Mouse (Mus musculus): ENCODE results near the gene Ssbp4. TPM values are rescaled to one million over a fixed set of nuclear protein-coding genes. Genes with fewer than 3 reads are reported as not detected.

Ssbp4 gene
- polyA plus RNA-seq, 1 experiment from 2014 or later, result 37.8 TPM

DNA sequence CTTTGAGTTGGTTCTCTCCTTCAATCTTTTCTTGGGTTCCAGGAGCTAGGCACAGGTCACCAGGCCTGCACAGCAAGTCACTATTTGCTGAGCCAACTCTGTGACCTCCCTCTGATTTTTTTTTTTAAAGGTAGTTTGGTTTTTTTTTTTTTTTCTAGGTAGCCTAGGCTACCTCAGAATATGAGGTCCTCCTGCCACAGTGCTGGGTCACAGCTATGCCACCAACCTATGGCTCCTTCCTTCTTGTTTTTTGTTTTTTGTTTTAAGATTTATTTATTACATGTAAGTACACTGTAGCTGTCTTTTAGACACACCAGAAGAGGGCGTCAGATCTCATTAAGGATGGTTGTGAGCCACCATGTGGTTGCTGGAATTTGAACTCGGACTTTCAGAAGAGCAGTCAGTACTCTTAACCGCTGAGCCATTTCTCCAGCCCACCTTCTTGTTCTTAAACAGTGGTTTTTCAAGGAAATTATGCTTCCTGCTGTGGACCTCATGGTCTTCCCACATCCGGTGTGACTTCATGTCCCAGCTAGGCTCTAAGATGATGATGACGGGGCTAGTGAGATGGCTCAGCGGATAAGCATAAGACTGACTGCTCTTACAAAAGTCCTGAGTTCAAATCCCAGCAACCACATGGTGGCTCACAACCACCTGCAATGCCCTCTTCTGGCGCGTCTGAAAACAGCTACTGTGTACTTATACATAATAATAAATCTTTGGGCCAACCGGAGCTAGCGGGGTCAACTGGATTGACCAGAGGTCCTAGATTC is 59.1 kb downstream of the Ssbp4 start:
- peaks cover 89% of the 10 kb centered on the region for H3K4me1 ChIP-seq (replicated peaks)
- no peak overlapping the region for H3K9ac ChIP-seq
- no peak overlapping the region for H3K4me2 ChIP-seq
- 55% methylated on average over 10 of the region's 10 CpGs for WGBS (ENCODE audit: insufficient replicate concordance)
- H3K36me3 ChIP-seq (replicated peaks), result peaks cover 3% of the 10 kb centered on the region; the same call in 1 of the 2 replicates
- no peaks in the 10 kb centered on the region for H3K9me3 ChIP-seq (replicated peaks)
- H3K4me3 ChIP-seq (replicated peaks), result no peak overlapping the region
- no peak for ATAC-seq (ENCODE audit: insufficient read depth)
- no peaks in the 10 kb centered on the region for H3K27me3 ChIP-seq
- no peak overlapping the region for H3K27ac ChIP-seq (replicated peaks)

GRCm38 (mm10) chr8:70547762-70548161 is 60.9 kb downstream of the Ssbp4 start:
- no peak overlapping the region for H3K4me3 ChIP-seq (replicated peaks)
- no peaks in the 10 kb centered on the region for H3K9me3 ChIP-seq (replicated peaks)
- no peaks in the 10 kb centered on the region for H3K27me3 ChIP-seq
- H3K36me3 ChIP-seq (replicated peaks), result peaks cover 3% of the 10 kb centered on the region; the same call in 1 of the 2 replicates
- 70% methylated on average over 6 of the region's 6 CpGs for WGBS (ENCODE audit: insufficient replicate concordance)
- no peak overlapping the region for H3K27ac ChIP-seq (replicated peaks)
- peaks cover 90% of the 10 kb centered on the region for H3K4me1 ChIP-seq (replicated peaks)
- H3K4me2 ChIP-seq, result no peak overlapping the region
- H3K9ac ChIP-seq, result no peak overlapping the region
- no peak for ATAC-seq (ENCODE audit: insufficient read depth)

Other genes with a start within 250 kb of the Ssbp4 start
- gene Comp, start 235.3 kb downstream of the Ssbp4 start, polyA plus RNA-seq (2015; fragmentation: Nextera tagmentation; extraction: Ambion mirVana), result 1.3 and 2.1 TPM in 2 replicates
- gene Crtc1, start 169.3 kb downstream of the Ssbp4 start, polyA plus RNA-seq (2015; fragmentation: Nextera tagmentation; extraction: Ambion mirVana), result 4.2 and 4.3 TPM in 2 replicates
- 6.4 and 6.7 TPM in 2 replicates for gene Klhl26, start 131.9 kb downstream of the Ssbp4 start, polyA plus RNA-seq (2015; fragmentation: Nextera tagmentation; extraction: Ambion mirVana)
- gene Tmem59l, start 121.5 kb downstream of the Ssbp4 start, polyA plus RNA-seq (2015; fragmentation: Nextera tagmentation; extraction: Ambion mirVana), result not detected in 2 replicates
- gene Crlf1, start 115.7 kb downstream of the Ssbp4 start, polyA plus RNA-seq (2015; fragmentation: Nextera tagmentation; extraction: Ambion mirVana), result 0.97 and 1.7 TPM in 2 replicates
- 58.0 and 60.5 TPM in 2 replicates for gene Rex1bd, start 102.1 kb downstream of the Ssbp4 start, polyA plus RNA-seq (2015; fragmentation: Nextera tagmentation; extraction: Ambion mirVana)
- gene Uba52, start 98.1 kb downstream of the Ssbp4 start, polyA plus RNA-seq (2015; fragmentation: Nextera tagmentation; extraction: Ambion mirVana), result 466 and 562 TPM in 2 replicates
- gene Fkbp8, start 81.1 kb downstream of the Ssbp4 start, polyA plus RNA-seq (2015; fragmentation: Nextera tagmentation; extraction: Ambion mirVana), result 163 and 186 TPM in 2 replicates
- gene Kxd1, start 80.9 kb downstream of the Ssbp4 start, polyA plus RNA-seq (2015; fragmentation: Nextera tagmentation; extraction: Ambion mirVana), result 28.9 and 30.2 TPM in 2 replicates
- 11.8 and 14.2 TPM in 2 replicates for gene Ell, start 69.4 kb downstream of the Ssbp4 start, polyA plus RNA-seq (2015; fragmentation: Nextera tagmentation; extraction: Ambion mirVana)
- 43.2 and 44.7 TPM in 2 replicates for gene Isyna1, start 14.5 kb downstream of the Ssbp4 start, polyA plus RNA-seq (2015; fragmentation: Nextera tagmentation; extraction: Ambion mirVana)
- gene Lrrc25, start 7.3 kb upstream of the Ssbp4 start, polyA plus RNA-seq (2015; fragmentation: Nextera tagmentation; extraction: Ambion mirVana), result 7.2 and 7.4 TPM in 2 replicates
- 3.4 and 4.3 TPM in 2 replicates for gene Gdf15, start 23.6 kb upstream of the Ssbp4 start, polyA plus RNA-seq (2015; fragmentation: Nextera tagmentation; extraction: Ambion mirVana)
- 21.7 and 22.3 TPM in 2 replicates for gene Pgpep1, start 51.5 kb upstream of the Ssbp4 start, polyA plus RNA-seq (2015; fragmentation: Nextera tagmentation; extraction: Ambion mirVana)
- 148 and 155 TPM in 2 replicates for gene Lsm4, start 64.4 kb upstream of the Ssbp4 start, polyA plus RNA-seq (2015; fragmentation: Nextera tagmentation; extraction: Ambion mirVana)
- 23.7 and 26.1 TPM in 2 replicates for gene Jund, start 90.1 kb upstream of the Ssbp4 start, polyA plus RNA-seq (2015; fragmentation: Nextera tagmentation; extraction: Ambion mirVana)
- 0.01 and 0.02 TPM in 2 replicates for gene Iqcn, start 94.6 kb upstream of the Ssbp4 start, polyA plus RNA-seq (2015; fragmentation: Nextera tagmentation; extraction: Ambion mirVana)
- 0.13 and 0.35 TPM in 2 replicates for gene Gm3336, start 109.7 kb upstream of the Ssbp4 start, polyA plus RNA-seq (2015; fragmentation: Nextera tagmentation; extraction: Ambion mirVana)
- gene Pde4c, start 114.8 kb upstream of the Ssbp4 start, polyA plus RNA-seq (2015; fragmentation: Nextera tagmentation; extraction: Ambion mirVana), result 1.4 and 1.9 TPM in 2 replicates
- gene Rab3a, start 145.8 kb upstream of the Ssbp4 start, polyA plus RNA-seq (2015; fragmentation: Nextera tagmentation; extraction: Ambion mirVana), result 2.7 and 3.5 TPM in 2 replicates
- gene Mpv17l2, start 152.1 kb upstream of the Ssbp4 start, polyA plus RNA-seq (2015; fragmentation: Nextera tagmentation; extraction: Ambion mirVana), result 34.7 and 37.8 TPM in 2 replicates
- 14.7 and 16.5 TPM in 2 replicates for gene Pik3r2, start 167.8 kb upstream of the Ssbp4 start, polyA plus RNA-seq (2015; fragmentation: Nextera tagmentation; extraction: Ambion mirVana)
- 6.7 and 8.2 TPM in 2 replicates for gene Mast3, start 196.2 kb upstream of the Ssbp4 start, polyA plus RNA-seq (2015; fragmentation: Nextera tagmentation; extraction: Ambion mirVana)
- gene Il12rb1, start 199.6 kb upstream of the Ssbp4 start, polyA plus RNA-seq (2015; fragmentation: Nextera tagmentation; extraction: Ambion mirVana), result 0.22 TPM in 2 replicates
- gene Arrdc2, start 230.8 kb upstream of the Ssbp4 start, polyA plus RNA-seq (2015; fragmentation: Nextera tagmentation; extraction: Ambion mirVana), result 12.6 and 15.2 TPM in 2 replicates